Mouse (Mus musculus) CH12.LX (cell line): ENCODE data around the gene Olfr324. TPM values are rescaled to one million over a fixed set of nuclear protein-coding genes. Genes with fewer than 3 reads are reported as not detected.

ENCODE experiments used
- DNase-seq: peaks from one replicate; pipeline ENCODE4 v3.0.0-alpha.2; 2013; ENCODE audit errors: extremely low read depth
- H3K27ac ChIP-seq: 2 replicates; pipeline ENCODE4 v1.5.1; 2012; ENCODE audit warnings: low read depth, mild to moderate bottlenecking, control low read depth, moderate library complexity; ENCODE audit not compliant: insufficient read depth
- H3K27me3 ChIP-seq: replicated peaks from 2 replicates; pipeline ENCODE3; 2012; ENCODE audit warnings: inconsistent platforms
- H3K36me3 ChIP-seq, 2 experiments: replicated peaks in 1 of 2; 2 replicates each; pipeline versions ENCODE3 to v1.6.1; 2012; ENCODE audit warnings: inconsistent platforms in 1 of 2, low read length in 1 of 2, mild to moderate bottlenecking in 1 of 2, mixed read lengths in 1 of 2, moderate library complexity in 1 of 2; ENCODE audit not compliant: control insufficient read depth in 1 of 2, insufficient read depth in 1 of 2
- H3K4me1 ChIP-seq, 2 experiments: 2 replicates each; pipeline ENCODE4 v1.6.1; 2012; ENCODE audit warnings: inconsistent platforms in 1 of 2, moderate library complexity in 1 of 2; ENCODE audit not compliant: insufficient read depth in 2 of 2, control insufficient read depth in 1 of 2
- H3K4me2 ChIP-seq: 2 replicates; pipeline ENCODE4 v1.6.1; 2012; ENCODE audit warnings: low read depth, mild to moderate bottlenecking, control low read depth; ENCODE audit not compliant: poor library complexity, insufficient read depth, severe bottlenecking
- H3K4me3 ChIP-seq, 3 experiments: fragments of 150-350 bp in 1 of 3; sonication (generic) in 1 of 3; replicated peaks in 1 of 3; 2 replicates each; pipeline versions ENCODE3 to v1.5.1; 2011 to 2012; ENCODE audit warnings: low read depth in 2 of 3, low read length in 2 of 3, mild to moderate bottlenecking in 2 of 3, moderate library complexity in 2 of 3, control low read depth in 1 of 3, improper control_type of control experiment in 1 of 3, inconsistent platforms in 1 of 3, mixed read lengths in 1 of 3; ENCODE audit not compliant: poor library complexity in 1 of 3
- H3K79me2 ChIP-seq: replicated peaks from 2 replicates; pipeline ENCODE4 v1.6.1; 2012; ENCODE audit warnings: mild to moderate bottlenecking, moderate library complexity; ENCODE audit not compliant: control insufficient read depth, poor library complexity, insufficient read depth, severe bottlenecking; ENCODE audit errors: extremely low read depth
- H3K9ac ChIP-seq: 2 replicates; pipeline ENCODE4 v1.6.1; 2012; ENCODE audit warnings: low read depth, mild to moderate bottlenecking, control low read depth, moderate library complexity; ENCODE audit not compliant: insufficient read depth
- H3K9me3 ChIP-seq: replicated peaks from 2 replicates; pipeline ENCODE3; 2012; ENCODE audit warnings: low read length, inconsistent platforms, mixed read lengths
- CHD2 ChIP-seq: IDR thresholded peaks from 2 replicates; pipeline ENCODE4 v1.6.1; 2011; ENCODE audit warnings: low read length, improper control_type of control experiment
- ELF1 ChIP-seq: IDR thresholded peaks from 2 replicates; pipeline ENCODE4 v1.6.1; 2014; ENCODE audit warnings: low read depth, mild to moderate bottlenecking, inconsistent platforms, low read length, improper control_type of control experiment
- EP300 ChIP-seq: IDR thresholded peaks from 2 replicates; pipeline ENCODE4 v1.6.1; 2011; ENCODE audit warnings: low read length, improper control_type of control experiment
- ETS1 ChIP-seq: conservative IDR thresholded peaks from 2 replicates; pipeline ENCODE4 v1.6.1; 2012; ENCODE audit warnings: low read depth, mild to moderate bottlenecking, inconsistent platforms, low read length, improper control_type of control experiment, moderate library complexity
- JUN ChIP-seq: IDR thresholded peaks from 2 replicates; pipeline ENCODE4 v1.6.1; 2011; ENCODE audit warnings: low read depth, mild to moderate bottlenecking, low read length, improper control_type of control experiment, moderate library complexity; ENCODE audit not compliant: insufficient read depth
- JUND ChIP-seq: conservative IDR thresholded peaks from 2 replicates; pipeline ENCODE4 v1.6.1; 2011; ENCODE audit warnings: low read depth, low read length, improper control_type of control experiment
- MAFK ChIP-seq: IDR thresholded peaks from 2 replicates; pipeline ENCODE4 v1.6.1; 2011; ENCODE audit warnings: low read length, improper control_type of control experiment; ENCODE audit not compliant: insufficient replicate concordance
- MEF2A ChIP-seq: IDR thresholded peaks from 2 replicates; pipeline ENCODE4 v1.6.1; 2014; ENCODE audit warnings: low read depth, mild to moderate bottlenecking, inconsistent platforms, low read length, improper control_type of control experiment, borderline replicate concordance
- MXI1 ChIP-seq: IDR thresholded peaks from 2 replicates; pipeline ENCODE4 v1.6.1; 2011; ENCODE audit warnings: mild to moderate bottlenecking, low read depth, low read length, improper control_type of control experiment
- MYC ChIP-seq: IDR thresholded peaks from 2 replicates; pipeline ENCODE4 v1.6.1; 2011; ENCODE audit warnings: low read depth, mild to moderate bottlenecking, improper control_type of control experiment, low read length
- NELFE ChIP-seq: IDR thresholded peaks from 2 replicates; pipeline ENCODE4 v1.6.1; 2011; ENCODE audit warnings: low read depth, low read length, improper control_type of control experiment
- POLR2AphosphoS2 ChIP-seq: IDR thresholded peaks from 2 replicates; pipeline ENCODE4 v1.6.1; 2011; ENCODE audit warnings: low read depth, low read length, improper control_type of control experiment
- RAD21 ChIP-seq: IDR thresholded peaks from 2 replicates; pipeline ENCODE4 v1.6.1; 2011; ENCODE audit warnings: low read depth, mild to moderate bottlenecking, low read length, improper control_type of control experiment, moderate library complexity
- SIN3A ChIP-seq: IDR thresholded peaks from 2 replicates; pipeline ENCODE4 v1.6.1; 2012; ENCODE audit warnings: low read length, improper control_type of control experiment, inconsistent platforms
- UBTF ChIP-seq: IDR thresholded peaks from 2 replicates; pipeline ENCODE4 v1.6.1; 2012; ENCODE audit warnings: low read depth, mild to moderate bottlenecking, inconsistent platforms, low read length, improper control_type of control experiment, moderate library complexity
- ZC3H11A ChIP-seq: IDR thresholded peaks from 2 replicates; pipeline ENCODE4 v1.6.1; 2012; ENCODE audit warnings: low read depth, mild to moderate bottlenecking, inconsistent platforms, low read length, improper control_type of control experiment
- ZKSCAN1 ChIP-seq: IDR thresholded peaks from 2 replicates; pipeline ENCODE4 v1.6.1; 2012; ENCODE audit warnings: low read depth, inconsistent platforms, low read length, improper control_type of control experiment, borderline replicate concordance
- dilution Hi-C: fragments of 300-500 bp; cut with MboI; formaldehyde crosslinking; loops from 2 replicates; pipeline ENCODE4 v1.14.3; 2020; ENCODE audit warnings: low sequenced_read_pairs; ENCODE audit not compliant: extremely low pct_unique_long_range_greater_than_20kb, extremely low pct_ligation_motif_present
- in situ Hi-C: fragments of 300-500 bp; cut with MboI; formaldehyde crosslinking; loops from 3 replicates; pipeline ENCODE4 v1.14.3; 2019; ENCODE audit warnings: low sequenced_read_pairs, low pct_ligation_motif_present, low pct_unique_long_range_greater_than_20kb, mixed read lengths
- polyA plus RNA-seq: library from polyadenylated mRNA; unstranded; fragments of >175 nt; gene quantifications from 2 replicates; pipeline ENCODE4 v1.2.1, GENCODE M21; 2012; ENCODE audit warnings: low read depth; ENCODE audit not compliant: insufficient read length
- total RNA-seq, 2 experiments: library from RNA; depleted of rRNA; stranded (reverse); fragments of 300-350 nt in 1 of 2; fragments of >200 nt in 1 of 2; gene quantifications; 2 replicates each; pipeline ENCODE4 v1.2.3; 2012 to 2014

Gene Olfr324
- total and polyA plus RNA-seq, 3 experiments = not detected

DNA sequence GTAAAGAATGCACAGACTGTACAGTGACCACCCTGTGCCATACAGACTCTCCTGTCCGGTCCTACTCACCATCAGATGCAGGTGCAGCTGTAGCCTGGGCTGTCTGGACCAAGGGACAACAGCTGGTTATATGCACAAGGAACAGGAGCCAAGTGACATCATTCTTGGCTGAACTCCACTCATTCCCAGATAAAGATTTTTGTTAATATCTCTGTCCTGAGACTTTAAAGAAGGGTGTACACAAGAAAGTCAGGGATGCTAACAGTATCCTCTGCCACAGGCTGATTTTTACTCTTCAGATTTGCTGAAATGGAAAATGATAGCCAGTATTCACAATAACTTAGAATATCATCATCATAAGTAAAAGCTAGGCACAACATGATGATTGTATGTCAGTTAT lies 39.4 kb upstream of the Olfr324 start, which contains the start of gene Olfr328:
Gene Olfr328 (minus strand): TSS at position 101 of the 400 bp plus-strand sequence.
- no peak for DNase-seq
- Histone ChIP-seq H3K36me3 (no peaks in the 10 kb centered on the region), H3K79me2 (no peaks in the 10 kb centered on the region), H3K9ac (no peak within 1 kb of the TSS), H3K4me3 (no peak within 1 kb of the TSS), H3K27ac (no peak within 1 kb of the TSS), H3K4me2 (no peak within 1 kb of the TSS), H3K4me1 (no peaks in the 10 kb centered on the region), H3K9me3 (no peaks in the 10 kb centered on the region), H3K27me3 (peaks cover 57% of the 10 kb centered on the region)
- in situ Hi-C loops (no loop called here), dilution Hi-C loops (no loop called here)
- no peak for TF ChIP-seq JUND

DNA sequence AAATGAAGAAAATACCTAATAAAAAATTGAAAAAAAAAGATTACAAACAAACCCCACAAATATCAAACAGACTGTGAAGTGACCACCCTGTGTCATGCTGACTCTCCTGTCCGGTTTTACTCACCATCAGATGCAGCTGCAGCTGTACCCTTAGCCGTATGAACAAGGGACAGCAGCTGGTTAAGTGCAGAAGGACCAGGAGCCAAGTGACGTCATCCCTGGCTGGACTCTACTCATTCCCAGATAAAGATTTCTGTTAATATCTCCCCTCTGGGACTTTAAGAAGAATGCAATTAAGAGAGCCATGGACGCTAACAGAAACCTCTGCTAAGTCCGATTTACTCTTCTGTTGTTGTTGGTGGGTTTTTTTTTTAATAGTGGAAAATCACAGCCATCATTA lies 24.5 kb upstream of the Olfr324 start, which contains the start of gene Olfr224:
Gene Olfr224 (minus strand): TSS at position 149 of the 400 bp plus-strand sequence.
- no peaks in the 10 kb centered on the region for H3K9me3 ChIP-seq
- no peak for DNase-seq
- dilution Hi-C loops = no loop called here
- H3K79me2 ChIP-seq = no peaks in the 10 kb centered on the region
- peaks cover 63% of the 10 kb centered on the region for H3K27me3 ChIP-seq
- H3K36me3 ChIP-seq = no peaks in the 10 kb centered on the region
- no peaks in the 10 kb centered on the region for H3K4me1 ChIP-seq
- no peak within 1 kb of the TSS for H3K4me2 ChIP-seq
- TF ChIP-seq JUN = no peak
- no peak for TF ChIP-seq MEF2A
- TF ChIP-seq ZC3H11A = no peak
- no peak for TF ChIP-seq RAD21
- TF ChIP-seq MXI1 = no peak
- TF ChIP-seq EP300 = no peak
- TF ChIP-seq CHD2 = no peak
- no peak within 1 kb of the TSS for H3K4me3 ChIP-seq
- no peak within 1 kb of the TSS for H3K27ac ChIP-seq
- H3K9ac ChIP-seq = no peak within 1 kb of the TSS
- in situ Hi-C loops = no loop called here

DNA sequence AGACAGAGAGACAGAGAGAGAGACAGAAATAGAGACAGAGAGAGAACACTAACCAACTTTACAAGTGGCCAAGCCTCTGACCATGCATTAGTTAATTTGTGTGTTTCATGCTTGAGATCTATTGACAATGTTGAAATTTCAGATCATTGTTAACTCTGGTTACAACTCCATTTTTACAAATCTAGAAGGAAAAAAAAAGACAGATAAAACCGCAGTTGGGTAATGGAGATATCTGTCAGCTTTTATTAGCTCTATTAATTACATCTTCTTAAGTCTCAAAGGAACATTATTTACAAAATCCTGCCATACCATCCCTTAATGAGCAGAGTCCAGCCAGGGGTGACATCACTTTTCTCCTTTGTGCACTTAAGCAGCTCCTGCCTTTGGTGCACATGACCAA lies 17.5 kb upstream of the Olfr324 start, which contains the start of gene Olfr325:
Gene Olfr325 (plus strand): TSS at position 301 of the 400 bp plus-strand sequence.
- Histone ChIP-seq H3K79me2 (no peaks in the 10 kb centered on the region), H3K4me2 (no peak within 1 kb of the TSS), H3K27me3 (peaks cover 72% of the 10 kb centered on the region), H3K4me3 (no peak within 1 kb of the TSS), H3K36me3 (no peaks in the 10 kb centered on the region), H3K9ac (no peak within 1 kb of the TSS), H3K9me3 (no peaks in the 10 kb centered on the region), H3K27ac (no peak within 1 kb of the TSS), H3K4me1 (no peaks in the 10 kb centered on the region)
- no peak for TF ChIP-seq MYC
- TF ChIP-seq UBTF = no peak
- no peak for TF ChIP-seq MAFK
- TF ChIP-seq ETS1 = no peak
- no peak for TF ChIP-seq ELF1
- no peak for TF ChIP-seq SIN3A
- no peak for TF ChIP-seq ZKSCAN1
- no peak for TF ChIP-seq NELFE
- TF ChIP-seq MEF2A = no peak
- TF ChIP-seq POLR2AphosphoS2 = no peak
- in situ Hi-C loops (no loop called here), dilution Hi-C loops (no loop called here)
- no peak for DNase-seq
